Mouse (Mus musculus): ENCODE data around the gene Acap1. TPM values are rescaled to one million over a fixed set of nuclear protein-coding genes. Genes with fewer than 3 reads are reported as not detected.

Acap1 gene
- polyA plus RNA-seq, 1 experiment from 2014 or later = 10.3 TPM

GRCm38 (mm10) chr11:69881787-69882670 lies 13.3 kb downstream of the Acap1 start:
- ATAC-seq (ENCODE audit: insufficient number of reproducible peaks, low FRiP score) = no peak
- Histone ChIP-seq H3K27ac (ENCODE audit: poor library complexity, severe bottlenecking) (peak overlapping the region; percentile 91), H3K9ac (peak overlapping the region; percentile 75), H3K9me3 (replicated peaks) (no peaks in the 10 kb centered on the region), H3K4me2 (peak overlapping the region; percentile 85), H3K4me3 (peak overlapping the region; percentile 58), H3K4me1 (replicated peaks) (peaks cover 61% of the 10 kb centered on the region), H3K27me3 (replicated peaks) (no peaks in the 10 kb centered on the region), H3K36me3 (no peaks in the 10 kb centered on the region)
- 61% methylated on average over 21 of the region's 21 CpGs for WGBS

- peak; percentile 93 for ATAC-seq (ENCODE audit: insufficient number of reproducible peaks, low FRiP score)
- Histone ChIP-seq H3K4me2 (peak within 1 kb of the TSS; percentile 85), H3K4me3 (peak within 1 kb of the TSS; percentile 58), H3K36me3 (no peaks in the 10 kb centered on the region), H3K27ac (ENCODE audit: poor library complexity, severe bottlenecking) (peak within 1 kb of the TSS; percentile 91), H3K9ac (peak within 1 kb of the TSS; percentile 75), H3K9me3 (replicated peaks) (no peaks in the 10 kb centered on the region), H3K27me3 (replicated peaks) (no peaks in the 10 kb centered on the region), H3K4me1 (replicated peaks) (peaks cover 66% of the 10 kb centered on the region)
- WGBS = under 1% methylated on average over 46 of the region's 46 CpGs
Observed at GRCm38 (mm10) chr11:69880853-69881603, 14.3 kb downstream of the Acap1 start, which contains the start of gene Kctd11. TSS of gene Kctd11 (minus strand) at chr11:69881406.

- Histone ChIP-seq H3K9me3 (replicated peaks) (no peaks in the 10 kb centered on the region), H3K27me3 (replicated peaks) (no peaks in the 10 kb centered on the region), H3K9ac (peak overlapping the region; percentile 75), H3K36me3 (no peaks in the 10 kb centered on the region), H3K4me2 (peak overlapping the region; percentile 85), H3K4me3 (peak overlapping the region; percentile 58), H3K27ac (ENCODE audit: poor library complexity, severe bottlenecking) (peak overlapping the region; percentile 91), H3K4me1 (replicated peaks) (peaks cover 65% of the 10 kb centered on the region)
- ATAC-seq (ENCODE audit: insufficient number of reproducible peaks, low FRiP score) = peak; percentile 47
- WGBS = under 1% methylated on average over 18 of the region's 18 CpGs
Observed at GRCm38 (mm10) chr11:69880506-69880852, 14.9 kb downstream of the Acap1 start.

GRCm38 (mm10) chr11:69879711-69880110 lies 15.6 kb downstream of the Acap1 start:
- Histone ChIP-seq H3K36me3 (no peaks in the 10 kb centered on the region), H3K9me3 (replicated peaks) (no peaks in the 10 kb centered on the region), H3K9ac (peak overlapping the region; percentile 75), H3K4me2 (peak overlapping the region; percentile 85), H3K4me1 (replicated peaks) (peaks cover 58% of the 10 kb centered on the region), H3K4me3 (peak overlapping the region; percentile 58), H3K27me3 (replicated peaks) (no peaks in the 10 kb centered on the region), H3K27ac (ENCODE audit: poor library complexity, severe bottlenecking) (no peak overlapping the region)
- ATAC-seq (ENCODE audit: insufficient number of reproducible peaks, low FRiP score) = no peak
- WGBS = 53% methylated on average over 15 of the region's 15 CpGs

- peak overlapping the region; percentile 58 for H3K4me3 ChIP-seq
Observed at GRCm38 (mm10) chr11:69878952-69879351, 16.4 kb downstream of the Acap1 start.

GRCm38 (mm10) chr11:69878399-69878798 lies 16.9 kb downstream of the Acap1 start:
- no peak overlapping the region; the same call in 1 of the 2 replicates for H3K9ac ChIP-seq
- ATAC-seq (ENCODE audit: insufficient number of reproducible peaks, low FRiP score) = no peak
- H3K4me3 ChIP-seq = no peak overlapping the region
- no peaks in the 10 kb centered on the region for H3K9me3 ChIP-seq (replicated peaks)
- no peak overlapping the region for H3K27ac ChIP-seq (ENCODE audit: poor library complexity, severe bottlenecking)
- 84% methylated on average over 3 of the region's 3 CpGs for WGBS
- H3K4me1 ChIP-seq (replicated peaks) = peaks cover 45% of the 10 kb centered on the region
- H3K27me3 ChIP-seq (replicated peaks) = no peaks in the 10 kb centered on the region
- no peaks in the 10 kb centered on the region for H3K36me3 ChIP-seq
- peak overlapping the region; percentile 85; the same call in 1 of the 2 replicates for H3K4me2 ChIP-seq

More at GRCm38 (mm10) chr11:69878952-69879351, 16.4 kb downstream of the Acap1 start:
- no peak overlapping the region for H3K27ac ChIP-seq (ENCODE audit: poor library complexity, severe bottlenecking)
- H3K9me3 ChIP-seq (replicated peaks) = no peaks in the 10 kb centered on the region
- no peaks in the 10 kb centered on the region for H3K27me3 ChIP-seq (replicated peaks)
- no peak for ATAC-seq (ENCODE audit: insufficient number of reproducible peaks, low FRiP score)
- peaks cover 50% of the 10 kb centered on the region for H3K4me1 ChIP-seq (replicated peaks)
- 72% methylated on average over 6 of the region's 6 CpGs for WGBS
- peak overlapping the region; percentile 75 for H3K9ac ChIP-seq
- H3K36me3 ChIP-seq = no peaks in the 10 kb centered on the region
- H3K4me2 ChIP-seq = peak overlapping the region; percentile 85

- H3K9me3 ChIP-seq (replicated peaks) = no peaks in the 10 kb centered on the region
- no peak within 1 kb of the TSS; the same call in 1 of the 2 replicates for H3K9ac ChIP-seq
- H3K36me3 ChIP-seq = no peaks in the 10 kb centered on the region
- WGBS = 86% methylated on average over 11 of the region's 11 CpGs
- H3K4me2 ChIP-seq = peak within 1 kb of the TSS; percentile 85
- no peaks in the 10 kb centered on the region for H3K27me3 ChIP-seq (replicated peaks)
- peaks cover 44% of the 10 kb centered on the region for H3K4me1 ChIP-seq (replicated peaks)
- ATAC-seq (ENCODE audit: insufficient number of reproducible peaks, low FRiP score) = no peak
- peak within 1 kb of the TSS; percentile 58; the same call in 1 of the 2 replicates for H3K27ac ChIP-seq (ENCODE audit: poor library complexity, severe bottlenecking)
- 0 out of 2 replicates have a peak within 1 kb of the TSS, but pooled peaks have one; percentile 1 for H3K4me3 ChIP-seq
Observed at GRCm38 (mm10) chr11:69877878-69878277, 17.5 kb downstream of the Acap1 start, which contains the start of gene Tmem95. TSS of gene Tmem95 (minus strand) at chr11:69878018.

- Histone ChIP-seq H3K4me1 (replicated peaks) (peaks cover 40% of the 10 kb centered on the region), H3K9ac (no peak overlapping the region), H3K36me3 (no peaks in the 10 kb centered on the region), H3K9me3 (replicated peaks) (no peaks in the 10 kb centered on the region), H3K4me3 (0 out of 2 replicates have a peak overlapping the region, but pooled peaks have one; percentile 1), H3K27ac (ENCODE audit: poor library complexity, severe bottlenecking) (peak overlapping the region; percentile 58; the same call in 1 of the 2 replicates), H3K4me2 (peak overlapping the region; percentile 40), H3K27me3 (replicated peaks) (no peaks in the 10 kb centered on the region)
- ATAC-seq (ENCODE audit: insufficient number of reproducible peaks, low FRiP score) = no peak
- WGBS = 2% methylated on average over 12 of the region's 12 CpGs
Observed at GRCm38 (mm10) chr11:69876867-69877266, 18.5 kb downstream of the Acap1 start.

GRCm38 (mm10) chr11:69876186-69876585 lies 19.2 kb downstream of the Acap1 start:
- Histone ChIP-seq H3K4me2 (peak overlapping the region; percentile 11), H3K9me3 (replicated peaks) (no peaks in the 10 kb centered on the region), H3K4me1 (replicated peaks) (peaks cover 35% of the 10 kb centered on the region), H3K36me3 (no peaks in the 10 kb centered on the region), H3K4me3 (no peak overlapping the region), H3K27me3 (replicated peaks) (no peaks in the 10 kb centered on the region), H3K27ac (ENCODE audit: poor library complexity, severe bottlenecking) (peak overlapping the region; percentile 58; the same call in 1 of the 2 replicates), H3K9ac (no peak overlapping the region)
- 40% methylated on average over 7 of the region's 7 CpGs for WGBS
- ATAC-seq (ENCODE audit: insufficient number of reproducible peaks, low FRiP score) = no peak

- no peak overlapping the region for H3K4me3 ChIP-seq
- no peak for ATAC-seq (ENCODE audit: insufficient number of reproducible peaks, low FRiP score)
- no peaks in the 10 kb centered on the region; the same call in 1 of the 2 replicates for H3K27me3 ChIP-seq (replicated peaks)
- WGBS = 72% methylated on average over 4 of the region's 4 CpGs
- H3K9ac ChIP-seq = no peak overlapping the region
- peaks cover 13% of the 10 kb centered on the region; the same call in 1 of the 2 replicates for H3K4me1 ChIP-seq (replicated peaks)
- no peaks in the 10 kb centered on the region for H3K9me3 ChIP-seq (replicated peaks)
- H3K36me3 ChIP-seq = no peaks in the 10 kb centered on the region
- no peak overlapping the region for H3K27ac ChIP-seq (ENCODE audit: poor library complexity, severe bottlenecking)
- H3K4me2 ChIP-seq = no peak overlapping the region
Observed at GRCm38 (mm10) chr11:69872451-69872850, 22.9 kb downstream of the Acap1 start.

GRCm38 (mm10) chr11:69871822-69872221 lies 23.5 kb downstream of the Acap1 start:
- ATAC-seq (ENCODE audit: insufficient number of reproducible peaks, low FRiP score) = no peak
- H3K4me2 ChIP-seq = no peak overlapping the region
- no peak overlapping the region for H3K9ac ChIP-seq
- no peak overlapping the region for H3K27ac ChIP-seq (ENCODE audit: poor library complexity, severe bottlenecking)
- H3K27me3 ChIP-seq (replicated peaks) = no peaks in the 10 kb centered on the region; the same call in 1 of the 2 replicates
- peaks cover 8% of the 10 kb centered on the region; the same call in 1 of the 2 replicates for H3K4me1 ChIP-seq (replicated peaks)
- no peaks in the 10 kb centered on the region for H3K9me3 ChIP-seq (replicated peaks)
- no peaks in the 10 kb centered on the region for H3K36me3 ChIP-seq
- WGBS = 83% methylated on average over 7 of the region's 7 CpGs
- no peak overlapping the region for H3K4me3 ChIP-seq
